Mouse (Mus musculus) thymus, adult 2 months (tissue): ENCODE results near the gene Taf6.

ENCODE experiments used
- CTCF ChIP-seq: fragments of 200-500 bp; IDR thresholded peaks from 2 replicates; pipeline ENCODE4 v1.5.1; 2012; ENCODE audit warnings: mild to moderate bottlenecking, control low read depth, low read length, moderate library complexity, borderline replicate concordance; ENCODE audit not compliant: control insufficient read depth, poor library complexity, insufficient read depth; ENCODE audit errors: extremely low read depth
- POLR2A ChIP-seq: fragments of 200-500 bp; IDR thresholded peaks from 2 replicates; pipeline ENCODE4 v1.6.1; 2012; ENCODE audit warnings: mild to moderate bottlenecking, low read length, control low read depth, moderate library complexity; ENCODE audit not compliant: control insufficient read depth, poor library complexity, insufficient read depth; ENCODE audit errors: extremely low read depth

DNA sequence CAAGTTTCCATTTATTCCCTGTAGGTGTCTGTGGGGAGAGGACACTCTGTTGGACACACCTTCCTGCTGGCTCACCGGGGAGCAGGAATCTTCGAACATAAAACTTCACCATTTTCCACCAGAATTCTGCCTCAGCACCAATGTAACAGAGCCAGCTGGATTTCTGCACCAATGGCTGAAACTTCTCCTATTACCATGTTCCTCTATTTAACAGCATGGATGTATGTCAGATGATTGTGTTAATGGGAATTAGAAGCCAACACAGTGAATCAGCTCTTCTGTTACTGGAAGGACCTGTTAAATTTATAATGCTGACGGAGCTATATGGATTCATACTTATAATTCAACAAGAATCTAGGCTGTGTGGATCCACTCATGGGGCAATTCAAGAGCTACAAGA, 42.3 kb upstream of the Taf6 start:
- TF ChIP-seq CTCF (no peak), POLR2A (no peak)
